Mouse (Mus musculus): ENCODE results near the gene Snrpb2. TPM values are rescaled to one million over a fixed set of nuclear protein-coding genes. Genes with fewer than 3 reads are reported as not detected.

Snrpb2 gene
- polyA plus RNA-seq (2017; shearing (Covaris generic)) = 53.4 TPM

DNA sequence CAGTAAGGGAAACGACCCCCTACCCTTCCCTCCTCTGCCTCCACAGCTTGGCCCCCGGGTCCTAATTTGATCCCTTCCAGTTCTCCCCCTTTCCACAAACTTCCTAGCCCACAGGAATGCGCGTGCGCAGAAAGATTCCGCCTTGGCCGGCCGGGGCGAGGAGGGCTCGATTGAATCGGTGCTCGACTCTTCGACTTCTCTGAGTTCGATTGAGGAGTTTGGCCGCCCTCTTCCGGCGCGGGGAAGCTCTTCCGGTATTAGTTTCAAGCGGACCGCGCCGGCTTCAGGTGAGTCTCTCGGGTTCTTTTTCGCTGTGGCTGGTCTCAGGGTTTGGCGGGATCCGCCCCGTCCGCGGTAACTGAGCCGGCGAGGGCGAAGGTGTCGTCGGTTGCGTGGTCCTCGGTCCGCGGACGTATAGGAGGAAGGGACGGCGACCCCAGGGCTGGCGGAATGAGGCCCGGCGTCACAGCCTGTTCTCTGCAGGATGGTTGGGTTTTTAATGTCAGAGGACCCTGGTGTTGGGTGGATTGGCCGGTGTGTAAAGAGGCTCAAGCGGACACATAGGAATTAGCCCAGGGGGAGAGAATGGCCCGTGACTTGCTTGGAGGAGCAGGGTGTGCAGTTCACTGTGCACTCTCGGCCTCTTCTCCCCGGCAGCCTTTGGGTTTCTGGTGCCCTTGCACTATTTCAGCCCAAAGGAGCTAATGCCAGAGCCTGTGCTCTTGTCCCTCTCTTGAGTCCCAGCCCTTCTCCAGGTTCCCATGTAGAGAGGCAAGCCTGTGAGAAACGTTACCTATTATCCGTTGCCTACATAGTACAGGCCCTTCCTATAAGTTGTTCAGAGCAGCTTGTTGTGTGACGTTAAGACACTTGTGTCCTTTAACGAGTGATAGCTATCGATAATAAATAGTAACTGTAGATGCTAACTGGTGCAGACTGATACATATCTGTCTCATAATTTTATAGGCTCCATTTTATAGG is at the start of gene Snrpb2:
TSS of gene Snrpb2 (plus strand) at position 228 of the 981 bp plus-strand sequence.

DNA sequence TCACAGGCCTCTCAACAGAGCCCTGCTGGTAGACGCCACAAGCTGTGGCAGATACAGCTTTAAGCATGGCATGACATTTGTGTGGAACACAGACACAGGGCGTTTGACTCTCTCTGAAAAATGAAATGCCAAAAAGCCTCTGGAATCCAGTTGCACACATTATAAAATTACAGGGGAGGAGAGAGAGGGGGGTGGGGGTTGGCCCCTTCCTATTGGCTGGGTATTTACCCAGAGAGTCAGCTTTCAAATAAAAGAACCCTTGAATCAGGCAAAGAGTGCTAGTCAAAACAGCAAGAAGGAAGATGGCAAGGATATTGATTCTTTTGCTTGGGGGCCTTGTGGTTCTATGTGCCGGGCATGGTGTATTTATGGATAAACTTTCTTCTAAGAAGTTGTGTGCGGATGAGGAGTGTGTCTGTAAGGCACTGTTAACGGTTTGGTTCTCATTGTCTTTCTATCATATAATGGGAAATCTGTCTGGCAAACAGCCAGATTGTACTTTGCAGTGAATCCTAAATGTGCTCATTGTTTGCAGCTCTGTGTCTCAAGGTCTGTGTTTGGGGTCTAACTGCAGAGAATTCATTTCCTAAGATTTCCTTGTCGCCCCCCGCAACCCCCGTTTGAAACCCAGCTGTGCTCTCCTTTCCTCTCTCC is 15.5 kb downstream of the Snrpb2 start, which contains the start of gene Otor:
TSS of gene Otor (plus strand) at position 276 of the 654 bp plus-strand sequence.

Other genes with a start within 250 kb of the Snrpb2 start
- 22.8 TPM for gene Kif16b, start 161.5 kb upstream of the Snrpb2 start, polyA plus RNA-seq (2017; shearing (Covaris generic))
- gene Otor, start 15.4 kb downstream of the Snrpb2 start, polyA plus RNA-seq (2017; shearing (Covaris generic)) = not detected